Mouse (Mus musculus) midbrain, embryonic 12.5 days (tissue): ENCODE data around the gene Gpnmb. TPM values are rescaled to one million over a fixed set of nuclear protein-coding genes. Genes with fewer than 3 reads are reported as not detected.

Experiments
- ATAC-seq: fragments of 200-750 bp; cut with Nextera tagmentation; 2 replicates; pipeline ENCODE4 v1.8.0; 2017; ENCODE audit warnings: low read depth, moderate TSS enrichment, moderate library complexity; ENCODE audit not compliant: low FRiP score
- H3K27ac ChIP-seq: fragments of 300-500 bp; sonication (generic); replicated peaks from 2 replicates; pipeline ENCODE4 v1.5.1; 2016; ENCODE audit warnings: mild to moderate bottlenecking
- H3K27me3 ChIP-seq: fragments of 300-500 bp; sonication (generic); 2 replicates; pipeline ENCODE4 v1.6.1; 2016; ENCODE audit warnings: mild to moderate bottlenecking
- H3K36me3 ChIP-seq: fragments of 300-500 bp; sonication (generic); 2 replicates; pipeline ENCODE4 v1.6.1; 2016
- H3K4me1 ChIP-seq: fragments of 300-500 bp; sonication (generic); 2 replicates; pipeline ENCODE4 v1.6.1; 2016
- H3K4me2 ChIP-seq: fragments of 300-500 bp; sonication (generic); replicated peaks from 2 replicates; pipeline ENCODE4 v1.6.1; 2016; ENCODE audit warnings: mild to moderate bottlenecking, moderate library complexity
- H3K4me3 ChIP-seq: fragments of 300-500 bp; sonication (generic); 2 replicates; pipeline ENCODE4 v1.5.1; 2016; ENCODE audit warnings: mild to moderate bottlenecking
- H3K9ac ChIP-seq: fragments of 300-500 bp; sonication (generic); replicated peaks from 2 replicates; pipeline ENCODE4 v1.6.1; 2016; ENCODE audit warnings: mild to moderate bottlenecking, moderate library complexity
- H3K9me3 ChIP-seq: fragments of 300-500 bp; sonication (generic); 2 replicates; pipeline ENCODE4 v1.6.1; 2016; ENCODE audit warnings: mild to moderate bottlenecking
- WGBS: fragments of 180-500 bp; shearing (Covaris S2); methylation state at CpG from one replicate; pipeline ENCODE4 v1.1.7; 2016; 5-methylcytosine and 5-hydroxymethylcytosine counted together
- polyA plus RNA-seq: library from polyadenylated mRNA; unstranded; fragments of >200 nt; fragmentation: Nextera tagmentation; extraction: Ambion mirVana; gene quantifications from 2 replicates; pipeline ENCODE4 v1.2.1, GENCODE M21; 2016

Gene Gpnmb
- polyA plus RNA-seq, 1 experiment from 2014 or later, result 0.20 TPM

GRCm38 (mm10) chr6:49037268-49037662, 919 bp downstream of the Gpnmb start:
- Histone ChIP-seq H3K9me3 (no peaks in the 10 kb centered on the region), H3K27me3 (peaks cover 26% of the 10 kb centered on the region), H3K4me1 (0 out of 2 replicates have a peak, but pooled peaks cover 6% of the 10 kb centered on the region), H3K4me2 (no peak overlapping the region), H3K9ac (no peak overlapping the region), H3K27ac (no peak overlapping the region), H3K4me3 (no peak overlapping the region), H3K36me3 (no peaks in the 10 kb centered on the region)
- no peak for ATAC-seq
- 76% methylated on average over 12 of the region's 12 CpGs for WGBS

- Histone ChIP-seq H3K9ac (peak overlapping the region; percentile 46), H3K27ac (no peak overlapping the region)
- ATAC-seq, result peak; percentile 47; the same call in 1 of the 2 replicates
Measured at GRCm38 (mm10) chr6:49039470-49040180, 3.3 kb downstream of the Gpnmb start.

GRCm38 (mm10) chr6:49046502-49046901, 10.2 kb downstream of the Gpnmb start:
- Histone ChIP-seq H3K4me1 (no peaks in the 10 kb centered on the region), H3K36me3 (no peaks in the 10 kb centered on the region), H3K9me3 (no peaks in the 10 kb centered on the region), H3K27me3 (peaks cover 4% of the 10 kb centered on the region; the same call in 1 of the 2 replicates), H3K4me2 (no peak overlapping the region), H3K4me3 (no peak overlapping the region), H3K9ac (no peak overlapping the region), H3K27ac (no peak overlapping the region)
- WGBS, result 67% methylated on average over 6 of the region's 6 CpGs
- no peak for ATAC-seq

More at GRCm38 (mm10) chr6:49039470-49040180, 3.3 kb downstream of the Gpnmb start:
- 11% methylated on average over 18 of the region's 18 CpGs for WGBS
- Histone ChIP-seq H3K9me3 (no peaks in the 10 kb centered on the region), H3K27me3 (peaks cover 26% of the 10 kb centered on the region), H3K36me3 (no peaks in the 10 kb centered on the region), H3K4me1 (0 out of 2 replicates have a peak, but pooled peaks cover 6% of the 10 kb centered on the region), H3K4me2 (peak overlapping the region; percentile 47), H3K4me3 (peak overlapping the region; percentile 35)

GRCm38 (mm10) chr6:49046976-49047375, 10.6 kb downstream of the Gpnmb start:
- Histone ChIP-seq H3K4me3 (no peak overlapping the region), H3K9ac (no peak overlapping the region), H3K4me2 (no peak overlapping the region), H3K9me3 (no peaks in the 10 kb centered on the region), H3K36me3 (no peaks in the 10 kb centered on the region), H3K27ac (no peak overlapping the region), H3K4me1 (no peaks in the 10 kb centered on the region), H3K27me3 (peaks cover 9% of the 10 kb centered on the region)
- no peak for ATAC-seq
- 84% methylated on average over 8 of the region's 8 CpGs for WGBS

GRCm38 (mm10) chr6:49047848-49048247, 11.5 kb downstream of the Gpnmb start:
- WGBS, result 82% methylated on average over 10 of the region's 10 CpGs
- no peak for ATAC-seq
- no peak overlapping the region for H3K4me2 ChIP-seq
- H3K27me3 ChIP-seq, result peaks cover 17% of the 10 kb centered on the region
- H3K9me3 ChIP-seq, result no peaks in the 10 kb centered on the region
- H3K36me3 ChIP-seq, result no peaks in the 10 kb centered on the region
- no peak overlapping the region for H3K9ac ChIP-seq
- no peaks in the 10 kb centered on the region for H3K4me1 ChIP-seq
- no peak overlapping the region for H3K27ac ChIP-seq
- H3K4me3 ChIP-seq, result no peak overlapping the region

GRCm38 (mm10) chr6:49048395-49048794, 12.0 kb downstream of the Gpnmb start:
- H3K4me1 ChIP-seq, result no peaks in the 10 kb centered on the region
- no peaks in the 10 kb centered on the region for H3K36me3 ChIP-seq
- H3K27me3 ChIP-seq, result peaks cover 19% of the 10 kb centered on the region
- H3K9ac ChIP-seq, result no peak overlapping the region
- H3K9me3 ChIP-seq, result no peaks in the 10 kb centered on the region
- H3K4me3 ChIP-seq, result no peak overlapping the region
- H3K4me2 ChIP-seq, result no peak overlapping the region
- no peak for ATAC-seq
- 90% methylated on average over 10 of the region's 10 CpGs for WGBS
- no peak overlapping the region for H3K27ac ChIP-seq

GRCm38 (mm10) chr6:49050677-49051410, 14.5 kb downstream of the Gpnmb start:
- WGBS, result 32% methylated on average over 11 of the region's 11 CpGs

GRCm38 (mm10) chr6:49052191-49052590, 15.8 kb downstream of the Gpnmb start:
- 76% methylated on average over 5 of the region's 5 CpGs for WGBS
- ATAC-seq, result no peak
- Histone ChIP-seq H3K27ac (no peak overlapping the region), H3K36me3 (no peaks in the 10 kb centered on the region), H3K4me3 (no peak overlapping the region), H3K4me1 (peaks cover 16% of the 10 kb centered on the region), H3K4me2 (no peak overlapping the region), H3K27me3 (peaks cover 19% of the 10 kb centered on the region), H3K9ac (no peak overlapping the region), H3K9me3 (0 out of 2 replicates have a peak, but pooled peaks cover 4% of the 10 kb centered on the region)

More at GRCm38 (mm10) chr6:49050677-49051410, 14.5 kb downstream of the Gpnmb start:
- no peak overlapping the region for H3K4me2 ChIP-seq
- no peaks in the 10 kb centered on the region for H3K36me3 ChIP-seq
- ATAC-seq, result no peak
- H3K9ac ChIP-seq, result no peak overlapping the region
- H3K4me1 ChIP-seq, result peaks cover 12% of the 10 kb centered on the region
- H3K27ac ChIP-seq, result no peak overlapping the region
- H3K27me3 ChIP-seq, result peaks cover 19% of the 10 kb centered on the region
- no peak overlapping the region for H3K4me3 ChIP-seq
- 0 out of 2 replicates have a peak, but pooled peaks cover 4% of the 10 kb centered on the region for H3K9me3 ChIP-seq

GRCm38 (mm10) chr6:49055256-49055733, 18.9 kb downstream of the Gpnmb start:
- no peak overlapping the region for H3K9ac ChIP-seq
- WGBS, result 2% methylated on average over 7 of the region's 7 CpGs
- no peaks in the 10 kb centered on the region for H3K36me3 ChIP-seq
- H3K9me3 ChIP-seq, result 0 out of 2 replicates have a peak, but pooled peaks cover 4% of the 10 kb centered on the region
- H3K4me3 ChIP-seq, result no peak overlapping the region
- peak overlapping the region; percentile 22 for H3K4me2 ChIP-seq
- H3K27ac ChIP-seq, result peak overlapping the region; percentile 69
- peaks cover 19% of the 10 kb centered on the region for H3K27me3 ChIP-seq
- ATAC-seq, result peak; percentile 81
- peaks cover 16% of the 10 kb centered on the region for H3K4me1 ChIP-seq

GRCm38 (mm10) chr6:49056009-49056408, 19.7 kb downstream of the Gpnmb start:
- Histone ChIP-seq H3K4me1 (peaks cover 16% of the 10 kb centered on the region), H3K36me3 (no peaks in the 10 kb centered on the region)

GRCm38 (mm10) chr6:49057053-49058021, 21.0 kb downstream of the Gpnmb start:
- Histone ChIP-seq H3K4me3 (no peak overlapping the region), H3K36me3 (no peaks in the 10 kb centered on the region), H3K9me3 (0 out of 2 replicates have a peak, but pooled peaks cover 4% of the 10 kb centered on the region), H3K27me3 (peaks cover 7% of the 10 kb centered on the region), H3K9ac (no peak overlapping the region), H3K27ac (no peak overlapping the region), H3K4me1 (peaks cover 16% of the 10 kb centered on the region), H3K4me2 (no peak overlapping the region)
- WGBS, result 35% methylated on average over 8 of the region's 8 CpGs
- peak; percentile 55; the same call in 1 of the 2 replicates for ATAC-seq

More at GRCm38 (mm10) chr6:49056009-49056408, 19.7 kb downstream of the Gpnmb start:
- H3K4me3 ChIP-seq, result no peak overlapping the region
- H3K27ac ChIP-seq, result no peak overlapping the region
- H3K27me3 ChIP-seq, result peaks cover 15% of the 10 kb centered on the region
- no peak for ATAC-seq
- 55% methylated on average over 9 of the region's 9 CpGs for WGBS
- no peak overlapping the region for H3K9ac ChIP-seq
- H3K4me2 ChIP-seq, result no peak overlapping the region
- H3K9me3 ChIP-seq, result 0 out of 2 replicates have a peak, but pooled peaks cover 4% of the 10 kb centered on the region
